Mouse (Mus musculus) urinary bladder, adult 18-20 months (tissue): ENCODE data around the gene Vezt.
A peak's percentile ranks its signal among the peaks of the same experiment; 100 is the strongest.

Experiments
- DNase-seq, 2 experiments: peaks; one replicate each; pipeline ENCODE4 v3.0.0; 2022; ENCODE audit warnings: low spot score in 2 of 2, mixed read lengths in 2 of 2

Gene Vezt

DNA sequence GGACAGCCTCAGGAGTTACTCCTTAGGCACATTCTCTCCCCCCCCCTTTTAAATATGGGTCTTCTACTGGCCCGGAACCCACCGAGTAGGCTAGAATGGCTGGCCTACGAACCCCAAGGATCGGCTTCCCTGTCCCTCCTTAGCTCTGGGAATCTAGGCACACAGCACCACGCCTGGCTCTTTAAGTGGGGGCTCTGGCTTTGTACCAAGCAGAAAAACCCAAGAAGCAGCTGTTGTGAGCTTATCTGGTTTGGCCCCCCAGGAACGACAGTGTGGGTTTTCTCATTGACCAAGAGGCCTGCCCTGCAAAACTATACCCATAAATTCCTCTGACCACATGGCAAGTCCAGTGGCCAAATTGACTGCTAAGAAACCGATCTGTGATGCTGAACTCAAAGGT is 82.1 kb downstream of the Vezt start:
- no peak for DNase-seq

DNA sequence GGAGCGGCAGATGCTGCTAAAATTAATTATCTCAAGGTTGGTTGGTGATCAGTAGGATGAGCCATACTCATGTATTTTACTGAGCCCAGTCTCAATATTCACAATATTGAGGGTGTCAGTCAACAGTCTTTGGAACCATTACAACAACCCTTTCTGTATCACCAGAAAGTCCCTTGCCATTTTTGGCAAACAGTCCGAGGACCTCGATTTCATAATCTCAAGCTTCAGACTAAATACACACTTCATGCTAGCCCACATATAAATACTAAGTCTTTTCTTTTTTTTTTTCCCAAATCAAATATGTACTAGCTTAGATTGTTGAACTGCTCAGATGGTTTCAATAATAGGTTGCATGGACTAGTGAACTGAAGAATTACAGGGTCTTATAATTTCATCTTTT is 84.6 kb downstream of the Vezt start:
- DNase-seq = no peak

DNA sequence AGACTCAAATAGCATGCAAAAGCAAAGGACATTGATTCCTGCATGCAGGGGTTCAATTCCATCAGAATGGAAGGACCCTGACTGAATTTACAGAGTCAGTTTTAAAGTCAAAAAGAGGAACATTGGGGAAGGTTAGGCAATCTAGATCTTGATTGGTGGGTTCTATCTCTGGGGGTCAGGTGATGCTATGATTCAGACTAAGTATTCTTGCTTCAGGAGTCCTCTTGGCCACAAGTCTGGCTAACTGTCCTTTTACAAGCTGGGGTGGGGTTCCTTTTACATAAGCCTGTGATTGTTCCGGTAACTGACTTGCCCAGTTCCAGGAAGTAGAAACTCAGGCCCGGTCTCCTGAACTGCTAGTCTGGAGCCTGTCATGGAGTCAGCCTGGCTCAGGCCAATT is 85.7 kb downstream of the Vezt start:
- no peak for DNase-seq

DNA sequence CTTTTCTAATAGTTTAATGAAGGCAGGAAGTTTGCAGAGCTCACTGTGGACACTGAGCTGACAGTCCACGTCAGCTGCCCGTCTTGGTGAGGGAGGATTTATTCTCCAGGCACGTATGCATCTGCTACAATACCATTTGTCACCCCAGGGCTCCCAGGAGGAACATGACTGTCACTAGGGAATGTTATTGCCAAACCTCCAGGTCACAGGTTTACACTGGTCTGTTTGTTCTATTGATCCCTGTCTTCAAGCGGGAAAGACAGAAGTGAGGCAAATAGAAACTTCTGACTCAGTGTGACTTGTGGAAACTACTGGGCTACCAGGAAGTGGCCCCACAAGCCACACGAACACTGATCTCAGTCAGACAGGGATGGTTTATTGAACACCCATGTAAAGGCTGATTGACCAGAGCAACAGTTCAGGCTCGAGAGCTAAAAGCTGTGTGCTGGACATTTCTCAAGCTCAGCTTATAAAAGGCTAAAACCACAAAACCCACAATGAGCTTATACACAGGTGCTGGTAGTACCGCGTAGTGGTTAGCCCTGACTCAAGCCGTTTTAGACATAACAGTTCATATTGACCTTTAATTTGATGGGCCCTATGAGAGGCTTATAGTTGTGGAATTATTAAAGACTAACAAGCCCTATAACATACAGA is 89.6 kb downstream of the Vezt start:
- DNase-seq = no peak

DNA sequence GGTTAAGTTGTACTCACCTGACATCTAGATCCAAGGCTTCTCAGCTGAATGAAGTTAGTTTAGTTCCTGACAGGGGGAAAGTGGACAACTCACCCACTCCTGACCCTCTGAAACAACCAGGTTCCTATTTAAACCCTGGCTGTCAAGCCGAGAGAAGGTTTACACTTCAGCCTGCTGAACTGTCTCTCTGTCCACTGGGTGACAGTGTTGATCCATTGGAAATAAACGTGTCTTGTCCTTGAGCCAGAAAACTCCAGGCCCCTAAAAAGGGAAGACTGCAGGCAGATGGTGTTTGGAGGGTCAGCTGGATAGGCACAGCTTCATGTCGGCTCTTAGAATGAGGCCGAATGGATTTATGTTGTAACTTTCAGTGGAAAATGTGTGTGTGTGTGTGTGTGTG is 90.3 kb downstream of the Vezt start:
- DNase-seq = no peak

DNA sequence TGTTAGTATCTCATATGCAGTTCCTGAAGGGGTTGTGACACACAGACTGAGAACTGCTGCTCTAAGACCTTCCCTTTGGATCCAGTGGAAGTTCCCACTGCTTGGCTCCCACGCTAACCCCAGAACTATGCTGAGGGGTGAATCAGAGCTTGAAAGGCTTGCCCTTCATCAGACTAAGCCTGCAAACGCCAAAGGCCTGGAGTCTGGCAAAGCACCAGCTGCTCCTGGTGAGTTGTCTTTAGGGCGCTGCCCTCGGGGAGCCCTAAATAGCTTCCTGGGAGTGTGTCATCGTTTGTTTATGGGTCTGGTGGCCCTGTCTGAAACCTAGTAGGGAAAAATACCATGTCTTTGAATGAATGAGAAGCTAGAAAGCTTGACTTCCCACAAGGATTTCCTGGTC is 91.4 kb downstream of the Vezt start:
- DNase-seq = no peak

DNA sequence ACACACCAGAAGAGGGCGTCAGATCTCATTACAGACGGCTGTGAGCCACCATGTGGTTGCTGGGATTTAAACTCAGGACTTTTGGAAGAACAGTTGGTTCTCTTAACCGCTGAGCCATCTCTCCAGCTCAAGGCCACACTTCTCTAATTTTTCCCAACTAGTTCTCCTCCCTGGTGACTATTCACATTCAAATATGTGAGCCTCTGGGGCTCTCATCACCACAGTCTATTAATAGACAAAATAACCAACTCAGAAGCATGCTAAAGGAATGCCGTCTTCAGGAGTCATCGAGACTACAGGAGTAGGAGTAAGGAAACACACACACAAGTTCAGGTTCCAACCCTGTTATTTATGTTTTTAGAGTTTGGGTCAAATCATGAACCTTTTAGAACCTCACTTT is 95.3 kb downstream of the Vezt start:
- DNase-seq = no peak

DNA sequence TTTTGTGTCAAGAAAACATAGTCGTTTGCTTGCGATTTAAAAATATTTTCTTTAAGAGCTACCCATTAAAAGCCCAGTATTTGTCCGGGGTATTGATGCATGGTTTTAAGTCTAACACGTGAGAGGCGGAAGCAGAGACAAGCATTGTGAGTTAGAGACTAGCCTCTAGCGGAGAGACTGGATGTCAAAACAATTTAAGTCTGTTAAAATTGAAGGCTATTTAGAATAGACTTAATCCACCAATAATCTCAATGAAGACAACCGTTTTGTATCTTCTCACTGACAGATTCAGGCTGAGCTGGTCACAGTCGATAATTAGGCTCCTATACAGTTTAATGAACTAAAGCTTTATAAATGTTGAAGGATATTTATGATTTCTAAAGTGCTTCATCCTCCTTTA is 95.9 kb downstream of the Vezt start:
- DNase-seq = no peak

DNA sequence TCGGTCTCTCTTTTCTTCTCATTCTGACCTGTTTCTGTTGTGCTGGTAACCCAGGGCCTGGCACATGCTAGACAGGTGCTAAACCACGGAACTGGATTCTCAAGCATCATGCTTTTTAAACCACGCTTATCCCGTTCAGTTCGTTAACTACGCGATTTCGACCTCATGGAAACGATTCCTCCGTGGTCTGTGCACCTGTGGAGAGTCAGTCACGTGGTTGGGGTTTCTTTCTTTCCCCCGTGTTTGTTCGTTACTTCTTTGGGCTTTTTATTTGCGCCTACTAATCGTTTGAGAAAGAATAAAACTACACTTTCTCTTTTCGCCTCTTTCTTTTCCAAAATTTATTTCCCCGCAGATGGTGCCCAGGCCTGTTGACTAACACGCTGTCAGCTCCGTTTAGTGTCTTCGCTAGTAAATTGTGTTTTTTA is 96.8 kb downstream of the Vezt start:
- no peak for DNase-seq

DNA sequence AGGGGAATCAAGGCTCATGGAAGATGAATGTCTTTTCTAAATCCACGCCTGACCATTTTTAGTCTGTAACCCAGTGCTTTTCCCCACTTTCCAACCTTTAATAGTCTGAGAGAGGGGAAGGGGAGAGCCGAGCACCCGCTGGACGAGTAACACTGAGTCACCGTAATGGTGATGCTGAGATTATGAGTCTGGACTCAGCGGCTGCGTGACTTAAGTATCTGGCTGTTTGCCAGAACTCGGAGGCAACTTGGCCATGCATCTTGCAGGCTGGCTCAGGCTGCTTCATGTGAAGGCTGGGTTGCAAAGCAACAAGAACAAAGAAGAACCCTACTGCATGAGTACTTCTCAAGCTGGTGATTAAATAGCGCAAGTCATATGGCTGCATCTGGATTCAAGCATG is 101.6 kb downstream of the Vezt start:
- DNase-seq = peak; percentile 19 to 52

DNA sequence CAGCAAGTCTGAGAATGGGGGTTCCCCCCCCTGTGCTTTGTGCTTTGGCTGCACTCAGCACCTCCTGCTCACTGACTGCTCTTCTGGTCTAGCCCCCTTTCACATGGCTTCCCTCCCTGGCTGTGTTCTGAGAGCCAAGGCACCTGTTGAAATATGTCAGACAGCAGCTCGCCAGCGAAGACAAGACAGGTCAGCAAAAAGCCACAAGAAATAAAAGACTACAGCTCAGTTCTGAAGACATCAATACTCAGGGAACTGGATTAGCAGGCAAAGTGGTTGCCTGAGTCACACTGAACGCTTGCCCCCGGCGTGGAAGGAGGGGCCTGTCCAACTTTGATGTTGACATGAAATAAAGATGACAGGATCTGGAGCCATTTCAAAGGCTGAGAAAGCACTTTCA is 102.8 kb downstream of the Vezt start:
- no peak for DNase-seq

DNA sequence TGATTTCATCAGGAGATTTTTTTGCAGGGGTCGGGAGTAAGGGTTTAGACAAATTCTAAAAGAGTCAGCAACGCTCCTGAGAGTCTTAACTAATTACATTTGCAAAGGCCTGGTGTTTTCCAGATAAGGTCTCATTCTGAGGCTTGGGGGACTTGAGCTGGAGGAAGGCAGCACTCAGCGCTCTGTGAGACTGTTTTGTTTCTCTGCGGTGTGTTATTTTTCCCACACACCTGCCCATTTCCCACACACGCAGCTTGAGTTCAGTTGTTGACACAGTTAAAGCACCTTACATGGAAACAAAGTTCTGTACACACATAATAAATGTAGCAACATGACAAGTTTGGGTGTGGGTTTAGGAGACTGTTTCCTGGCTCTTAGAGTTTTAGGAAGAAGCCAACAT is 103.6 kb downstream of the Vezt start:
- no peak for DNase-seq

DNA sequence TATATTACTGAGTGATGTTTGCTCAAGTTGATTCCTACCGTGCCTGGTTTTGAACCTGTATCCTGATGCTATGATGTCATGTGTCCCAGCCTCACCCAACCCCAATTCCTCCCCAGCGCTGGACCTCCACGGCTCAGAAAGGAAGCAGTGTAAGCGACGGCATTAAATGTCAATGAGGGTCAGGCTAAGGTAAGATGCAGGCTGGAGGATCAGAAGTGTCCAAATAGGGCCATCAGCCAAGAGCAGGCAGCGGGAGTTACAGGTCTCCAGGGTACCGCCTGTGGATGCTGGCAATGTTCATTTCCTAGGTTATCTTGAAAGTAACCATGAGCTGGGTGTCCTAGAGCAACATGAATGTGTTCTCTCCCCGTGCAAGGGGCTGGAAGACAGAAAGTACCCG is 104.2 kb downstream of the Vezt start:
- DNase-seq = no peak

DNA sequence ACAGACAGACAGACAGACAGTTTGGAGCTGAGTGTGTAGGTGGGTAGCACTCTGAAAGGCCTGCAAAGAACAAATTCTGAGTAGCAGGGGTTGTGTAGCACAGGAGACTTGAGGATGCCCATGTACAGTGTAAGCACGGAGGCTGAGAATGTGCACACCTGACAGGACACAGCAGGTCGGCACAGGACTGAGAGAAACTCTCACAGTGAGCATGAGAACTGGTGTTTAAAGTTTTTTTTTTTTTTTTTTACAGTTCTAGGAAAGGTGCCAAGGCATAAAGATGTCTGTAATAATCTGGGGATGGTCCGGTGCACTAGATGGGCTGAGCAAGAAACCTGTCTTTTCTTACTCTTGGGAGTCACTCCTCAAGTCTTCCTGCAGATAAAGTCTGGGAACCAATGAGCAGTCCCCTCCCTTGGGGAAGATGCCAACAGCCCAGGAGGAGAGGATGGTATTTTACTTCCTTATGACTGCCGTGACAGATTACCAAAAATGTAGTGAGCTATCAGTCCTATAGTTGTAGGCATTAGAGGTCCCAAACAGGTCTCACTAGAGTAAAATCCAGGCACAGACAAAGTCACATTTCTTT is 105.3 kb downstream of the Vezt start:
- DNase-seq = no peak

DNA sequence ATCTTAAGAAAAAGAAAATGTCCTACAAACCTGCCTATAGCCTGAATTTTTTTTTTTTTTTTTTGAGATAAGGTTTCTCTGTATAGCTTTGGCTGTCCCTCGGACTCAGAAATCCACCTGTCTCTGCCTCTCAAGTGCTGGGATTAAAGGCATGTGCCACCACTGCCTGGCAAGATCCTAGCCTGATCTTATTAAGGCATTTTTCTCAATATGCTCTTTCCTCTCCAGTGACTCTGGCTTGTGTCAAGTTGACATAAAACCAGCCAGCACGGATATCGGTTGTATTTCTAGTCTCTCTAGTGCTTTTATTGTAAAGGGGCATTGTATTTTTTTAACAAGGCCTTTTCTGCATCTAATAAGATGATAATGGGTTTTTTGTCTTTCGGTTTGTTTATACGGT is 111.0 kb downstream of the Vezt start:
- DNase-seq = no peak

DNA sequence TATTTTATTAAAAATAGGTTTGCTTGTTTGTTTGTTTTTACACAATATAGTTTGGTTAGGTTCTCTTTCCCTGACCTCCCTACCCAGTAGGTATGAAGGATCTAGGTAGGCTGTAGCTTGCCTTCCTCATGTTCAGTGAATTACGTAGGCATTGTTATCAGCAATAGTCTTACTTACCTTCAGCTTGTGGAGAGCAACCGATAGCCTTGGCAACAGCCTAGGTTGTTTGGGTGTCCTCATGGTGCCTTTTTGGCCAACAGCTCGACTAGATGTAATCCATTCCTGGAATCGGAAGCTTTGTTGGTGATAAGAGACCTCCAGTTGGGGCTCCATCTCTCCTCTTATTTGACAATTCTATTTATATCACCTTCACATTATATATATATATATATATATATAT is 114.5 kb downstream of the Vezt start:
- no peak for DNase-seq

DNA sequence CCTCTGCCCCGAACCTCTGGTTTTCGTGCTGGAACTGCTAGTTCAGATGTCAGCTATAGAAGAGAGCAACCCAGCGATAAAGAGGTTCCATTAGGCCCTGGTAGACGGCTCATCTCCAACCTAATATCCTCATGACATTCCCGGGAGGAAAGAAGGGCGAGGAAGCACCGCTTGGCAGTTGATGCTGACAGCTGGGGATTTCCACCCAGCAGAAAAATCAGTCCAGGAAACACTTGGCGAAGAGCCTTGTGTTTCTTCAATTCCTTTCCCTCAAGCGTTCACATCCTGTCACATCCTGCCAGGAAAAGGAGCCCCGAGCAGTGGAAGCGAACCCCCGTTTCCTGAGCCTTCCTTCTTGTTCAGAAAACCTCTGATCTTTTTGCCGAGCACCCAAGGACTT is 116.4 kb downstream of the Vezt start:
- no peak for DNase-seq

DNA sequence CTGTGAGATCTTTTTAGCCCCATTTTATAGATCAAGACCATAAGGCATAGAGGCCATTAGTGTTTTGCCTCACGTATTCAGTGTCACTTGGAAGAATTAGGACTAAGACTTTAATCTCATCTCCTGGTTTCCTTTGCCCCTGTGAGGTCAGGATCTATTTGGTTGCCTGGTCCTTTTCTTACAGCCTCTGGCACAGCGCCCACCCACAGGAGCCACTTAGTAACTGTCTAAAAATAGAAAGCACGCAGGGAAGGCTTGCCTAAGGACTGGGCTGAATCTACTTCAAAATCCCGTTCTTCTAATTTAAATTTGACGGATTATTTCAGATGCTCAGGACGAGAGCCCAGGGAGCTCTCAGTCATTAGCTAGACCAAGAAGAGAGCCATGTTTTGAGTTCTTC is 116.9 kb downstream of the Vezt start:
- no peak for DNase-seq

DNA sequence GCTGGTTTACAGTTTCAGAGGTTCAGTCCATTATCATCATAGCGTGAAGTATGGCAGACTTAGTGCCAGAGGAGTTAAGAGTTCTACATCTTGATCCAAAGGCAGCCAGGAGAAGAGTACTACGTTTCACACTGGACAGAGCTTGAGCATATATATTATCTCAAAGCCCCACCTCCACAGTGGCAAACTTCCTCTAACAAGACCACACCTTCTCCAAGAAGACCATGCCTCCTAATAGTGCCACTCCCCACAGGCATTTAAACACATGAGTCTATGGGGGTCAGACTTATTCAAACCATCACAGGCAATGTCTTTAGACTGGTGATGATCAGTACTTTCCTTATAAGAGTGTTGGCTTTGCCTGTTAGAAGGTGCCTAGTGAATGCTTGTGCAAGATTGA is 117.5 kb downstream of the Vezt start:
- no peak for DNase-seq

DNA sequence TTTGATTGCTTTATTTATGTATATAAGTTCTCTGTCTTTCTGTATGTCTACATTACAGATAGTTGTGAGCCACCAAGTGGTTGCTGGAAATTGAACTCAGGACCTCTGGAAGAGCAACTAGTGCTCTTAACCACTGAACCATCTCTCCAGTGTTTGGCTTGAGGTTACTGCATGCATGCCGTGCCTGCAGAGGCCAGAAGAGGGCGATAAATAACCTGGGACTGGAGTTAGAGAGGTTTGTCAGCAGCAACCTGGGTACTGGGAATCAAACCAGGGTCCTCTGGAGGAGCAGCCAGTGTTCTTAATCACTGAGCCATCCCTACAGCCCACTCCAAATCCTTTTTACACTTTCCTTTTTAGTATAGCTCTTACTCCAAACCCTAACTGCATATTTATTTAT is 118.8 kb downstream of the Vezt start:
- no peak for DNase-seq

DNA sequence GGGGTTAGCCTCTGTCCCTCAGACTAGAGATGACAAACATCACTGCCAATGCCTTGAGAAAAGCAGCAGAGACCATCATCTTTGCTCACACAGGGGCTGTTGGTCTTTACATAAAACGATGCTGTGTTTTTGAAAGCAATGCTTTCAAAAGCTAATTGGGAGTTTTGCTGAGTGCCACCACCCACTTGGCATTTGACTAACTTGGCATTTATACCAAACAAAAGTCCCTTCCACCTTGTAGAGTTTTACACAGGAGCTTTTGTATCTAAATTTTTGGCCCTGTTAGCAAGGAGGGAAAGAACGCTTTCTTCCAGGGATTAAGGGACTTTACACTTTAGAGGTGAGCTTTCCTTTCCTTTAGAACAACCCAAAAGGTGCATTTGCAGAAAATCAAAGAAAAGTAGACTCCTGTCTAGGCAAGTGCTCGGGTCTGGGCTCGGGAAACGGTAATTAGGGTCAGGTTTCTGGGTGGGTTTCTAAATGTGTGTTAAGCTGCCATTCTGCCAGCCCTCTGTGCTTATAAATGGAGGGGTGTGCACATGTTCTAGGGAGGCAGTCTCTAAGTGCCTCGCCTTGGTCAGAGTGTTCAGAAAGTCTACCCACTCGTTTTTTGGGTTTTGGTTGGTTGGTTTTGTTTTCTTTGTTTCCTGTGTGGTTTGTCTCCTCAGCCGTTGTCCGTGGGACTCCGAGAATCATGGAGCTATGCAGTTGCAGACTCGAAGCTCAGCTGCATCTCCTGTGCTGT is 119.9 kb downstream of the Vezt start:
- no peak for DNase-seq

DNA sequence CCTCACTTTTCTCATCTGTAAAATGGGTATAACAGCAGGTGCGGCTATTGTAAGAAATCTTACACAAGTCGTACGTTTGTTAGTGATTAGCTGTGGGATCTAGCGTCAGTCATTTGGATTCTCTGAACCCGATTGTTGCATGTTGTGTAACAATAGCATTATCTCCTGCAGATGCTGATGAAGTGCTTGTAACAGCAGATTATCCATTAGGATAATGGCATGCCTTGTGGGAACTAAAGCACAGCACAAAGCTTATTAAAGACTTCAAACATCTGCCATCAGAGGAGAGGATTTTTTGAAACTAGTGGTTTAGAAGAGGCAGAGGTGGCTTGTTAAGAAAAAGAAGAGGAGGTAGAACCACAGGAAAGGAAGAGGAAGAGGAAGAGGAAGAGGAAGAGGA is 122.1 kb downstream of the Vezt start:
- no peak for DNase-seq

DNA sequence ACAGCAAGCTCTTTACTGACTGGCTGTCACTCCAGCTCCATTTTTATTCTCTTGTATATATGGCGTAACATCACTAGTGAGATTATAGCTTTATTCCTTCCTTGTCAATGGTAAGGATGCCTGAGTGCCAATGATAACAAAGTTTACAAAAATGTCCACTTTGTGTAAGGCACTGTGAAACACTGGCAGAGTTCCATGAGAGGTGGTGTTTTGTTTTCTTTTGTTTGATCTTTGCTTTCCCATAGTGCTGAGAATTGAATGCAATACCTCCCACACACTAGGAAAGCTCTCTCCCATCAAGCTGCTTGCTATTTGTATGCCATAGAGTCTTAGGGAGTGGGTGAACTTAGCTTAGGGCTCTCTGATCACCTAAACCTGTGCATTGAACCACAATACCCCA is 122.7 kb downstream of the Vezt start:
- DNase-seq = no peak
